18 mouse cellular contexts compared by ENCODE assay signal in the genomic region with DNA sequence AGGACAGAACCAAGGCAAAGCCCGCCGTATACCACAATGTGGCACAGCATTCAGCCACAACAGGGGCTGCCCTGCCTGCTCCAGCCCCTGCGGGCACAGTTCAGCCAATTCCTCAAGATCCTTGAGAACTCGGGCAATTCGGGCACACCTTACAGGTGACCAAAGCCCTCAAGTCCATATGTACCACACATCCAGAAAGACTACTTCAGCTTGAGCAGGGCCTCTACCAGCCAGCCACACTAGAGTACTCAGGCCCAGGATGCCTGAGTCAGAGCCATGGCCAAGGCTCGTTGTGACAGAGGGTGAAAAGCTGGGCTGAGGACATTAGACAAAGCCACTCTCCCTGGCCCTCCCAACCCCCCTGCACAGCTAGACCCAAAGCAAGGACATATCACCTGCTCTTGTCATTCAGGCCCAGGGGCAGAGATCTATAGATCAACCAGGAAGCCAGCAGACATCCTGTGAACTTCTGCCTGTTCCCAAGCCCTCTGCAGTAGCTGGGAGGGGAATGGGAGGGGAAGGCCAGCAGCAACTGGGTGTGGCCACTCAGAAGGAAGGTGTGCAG. TPM values are rescaled to one million over a fixed set of nuclear protein-coding genes. Genes with fewer than 3 reads are reported as not detected.
DNase-seq lines count a peak whose midpoint lies in the region; ATAC-seq and TF ChIP-seq lines count a peak whose summit lies in the region.
"Had no signal": no experiment of that assay in that cellular context is flagged by ENCODE, and none has a peak within 500 bp of the region (broad histone marks: within the 10 kb centered on the region; RNA-seq: fewer than 3 reads in every experiment).

No protein-coding gene starts in this region.

- H3K36me3 ChIP-seq in forebrain, embryonic 10.5 days (replicated peaks) = peaks cover 73% of the 10 kb centered on the region
- H3K36me3 ChIP-seq in forebrain, embryonic 16.5 days (ENCODE audit: control insufficient read depth, insufficient read depth) = no peaks in the 10 kb centered on the region
- H3K36me3 ChIP-seq in lung, postnatal 0 days (ENCODE audit: insufficient read depth, low read length) = no peaks in the 10 kb centered on the region; the same call in 1 of the 2 replicates
- 0 out of 2 replicates have a peak, but pooled peaks cover 5% of the 10 kb centered on the region for H3K36me3 ChIP-seq in intestine, embryonic 15.5 days
- H3K36me3 ChIP-seq in stomach, embryonic 16.5 days (ENCODE audit: control insufficient read depth, insufficient read depth, low read length) = no peaks in the 10 kb centered on the region; the same call in 1 of the 2 replicates

- H3K4me3 ChIP-seq in forebrain, embryonic 10.5 days = no peak overlapping the region
- no peak overlapping the region for H3K4me3 ChIP-seq in forebrain, embryonic 16.5 days (replicated peaks; ENCODE audit: low read length)
- no peak overlapping the region for H3K4me3 ChIP-seq in lung, postnatal 0 days (ENCODE audit: low read depth, low read length)
- no peak overlapping the region for H3K4me3 ChIP-seq in intestine, embryonic 15.5 days (replicated peaks)
- H3K4me3 ChIP-seq in stomach, embryonic 16.5 days (replicated peaks; ENCODE audit: low read length) = no peak overlapping the region
- H3K4me3 ChIP-seq: limb, embryonic 12.5 days; midbrain, embryonic 10.5 days had no signal

- H3K9me3 ChIP-seq in forebrain, embryonic 10.5 days = peaks cover 18% of the 10 kb centered on the region; the same call in 1 of the 2 replicates
- no peaks in the 10 kb centered on the region for H3K9me3 ChIP-seq in forebrain, embryonic 16.5 days (ENCODE audit: control insufficient read depth, low read length)
- H3K9me3 ChIP-seq in lung, postnatal 0 days (ENCODE audit: low read length) = no peaks in the 10 kb centered on the region
- H3K9me3 ChIP-seq in intestine, embryonic 15.5 days = no peaks in the 10 kb centered on the region
- no peaks in the 10 kb centered on the region for H3K9me3 ChIP-seq in stomach, embryonic 16.5 days (replicated peaks; ENCODE audit: control insufficient read depth, low read length)
- H3K9me3 ChIP-seq: limb, embryonic 12.5 days had no signal

- no peak for ATAC-seq in forebrain, embryonic 16.5 days
- ATAC-seq in lung, postnatal 0 days = peak; percentile 79
- ATAC-seq in intestine, embryonic 15.5 days = peak; percentile 53
- no peak for ATAC-seq in stomach, embryonic 16.5 days (ENCODE audit: insufficient read depth, low FRiP score)

- 93% methylated on average over 6 of the region's 6 CpGs for WGBS in forebrain, embryonic 10.5 days
- 92% methylated on average over 6 of the region's 6 CpGs for WGBS in forebrain, embryonic 16.5 days
- 69% methylated on average over 6 of the region's 6 CpGs for WGBS in lung, postnatal 0 days
- WGBS in intestine, embryonic 15.5 days = 93% methylated on average over 6 of the region's 6 CpGs
- WGBS in stomach, embryonic 16.5 days = 85% methylated on average over 6 of the region's 6 CpGs

- H3K4me1 ChIP-seq in forebrain, embryonic 10.5 days = peaks cover 77% of the 10 kb centered on the region
- H3K4me1 ChIP-seq in forebrain, embryonic 16.5 days (replicated peaks; ENCODE audit: control insufficient read depth, insufficient read depth, low read length) = peaks cover 36% of the 10 kb centered on the region
- H3K4me1 ChIP-seq in lung, postnatal 0 days (ENCODE audit: insufficient read depth, low read depth, low read length) = peaks cover 10% of the 10 kb centered on the region; the same call in 1 of the 2 replicates
- peaks cover 40% of the 10 kb centered on the region for H3K4me1 ChIP-seq in intestine, embryonic 15.5 days (replicated peaks)
- H3K4me1 ChIP-seq in stomach, embryonic 16.5 days (ENCODE audit: control insufficient read depth, insufficient read depth, low read length) = peaks cover 60% of the 10 kb centered on the region

- H3K27ac ChIP-seq in forebrain, embryonic 10.5 days = peak overlapping the region; percentile 48
- H3K27ac ChIP-seq in forebrain, embryonic 16.5 days (ENCODE audit: low read length) = no peak overlapping the region
- H3K27ac ChIP-seq in lung, postnatal 0 days (ENCODE audit: low read length) = no peak overlapping the region
- no peak overlapping the region for H3K27ac ChIP-seq in intestine, embryonic 15.5 days
- peak overlapping the region; percentile 70 for H3K27ac ChIP-seq in stomach, embryonic 16.5 days (ENCODE audit: low read length)
- H3K27ac ChIP-seq: hindbrain, embryonic 14.5 days; limb, embryonic 12.5 days; midbrain, embryonic 10.5 days had no signal

- no peaks in the 10 kb centered on the region for H3K27me3 ChIP-seq in forebrain, embryonic 10.5 days (ENCODE audit: poor library complexity, severe bottlenecking)
- no peaks in the 10 kb centered on the region for H3K27me3 ChIP-seq in forebrain, embryonic 16.5 days (replicated peaks; ENCODE audit: control insufficient read depth, insufficient read depth, low read length)
- no peaks in the 10 kb centered on the region for H3K27me3 ChIP-seq in lung, postnatal 0 days (replicated peaks; ENCODE audit: insufficient read depth, low read length)
- no peaks in the 10 kb centered on the region for H3K27me3 ChIP-seq in intestine, embryonic 15.5 days (replicated peaks)
- H3K27me3 ChIP-seq in stomach, embryonic 16.5 days (ENCODE audit: control insufficient read depth, insufficient read depth, low read length) = no peaks in the 10 kb centered on the region
- H3K27me3 ChIP-seq: limb, embryonic 12.5 days had no signal

- no peak overlapping the region for H3K4me2 ChIP-seq in forebrain, embryonic 16.5 days (ENCODE audit: low read length)
- no peak overlapping the region for H3K4me2 ChIP-seq in lung, postnatal 0 days (replicated peaks; ENCODE audit: low read depth, low read length)
- no peak overlapping the region for H3K4me2 ChIP-seq in intestine, embryonic 15.5 days (replicated peaks)
- H3K4me2 ChIP-seq in stomach, embryonic 16.5 days (ENCODE audit: low read depth, low read length) = peak overlapping the region; percentile 25; the same call in 1 of the 2 replicates
- H3K4me2 ChIP-seq: hindbrain, embryonic 14.5 days; limb, embryonic 12.5 days had no signal

- TF ChIP-seq CTCF in lung, postnatal 0 days (IDR thresholded peaks at IDR 0.05) = no peak

- DNase-seq in forebrain, embryonic 10.5 days (ENCODE audit: extremely low spot score, low spot score) = no peak
- DNase-seq in lung, postnatal 0 days (ENCODE audit: low spot score) = peak; percentile 62
- DNase-seq in lung, postnatal 10 days = no peak
- no peak for DNase-seq in right cerebral cortex, postnatal 10 days (ENCODE audit: low spot score in 2 of 2)
- DNase-seq in thymus, postnatal 36 days = no peak
- DNase-seq: adrenal gland, postnatal 36 days; cerebellum, adult 9-11 months; embryo, embryonic 11 days; gastrocnemius, postnatal 36 days; kidney, adult 8-10 months; lung, postnatal 14 days; spleen, adult 18-20 months had no signal

- H3K9ac ChIP-seq in forebrain, embryonic 16.5 days (replicated peaks; ENCODE audit: low read depth, low read length) = no peak overlapping the region
- no peak overlapping the region for H3K9ac ChIP-seq in lung, postnatal 0 days (replicated peaks; ENCODE audit: low read depth)
- no peak overlapping the region; the same call in 1 of the 2 replicates for H3K9ac ChIP-seq in intestine, embryonic 15.5 days
- H3K9ac ChIP-seq in stomach, embryonic 16.5 days (ENCODE audit: low read length) = no peak overlapping the region
- H3K9ac ChIP-seq: hindbrain, embryonic 14.5 days; limb, embryonic 12.5 days had no signal

- no peak for TF ChIP-seq EP300 in lung, postnatal 0 days (IDR thresholded peaks at IDR 0.05)

RNA-seq across cellular contexts. Expression of a gene that starts 13.8 kb away (rescaled TPM):
- polyA plus RNA-seq in forebrain, embryonic 10.5 days (2016; fragmentation: Nextera tagmentation; extraction: Ambion mirVana) = 5.7 and 6.1 TPM in 2 replicates
- polyA plus RNA-seq in forebrain, embryonic 16.5 days (2015; fragmentation: Nextera tagmentation; extraction: Ambion mirVana) = 5.4 and 6.0 TPM in 2 replicates
- 6.9 and 7.2 TPM in 2 replicates for polyA plus RNA-seq in lung, postnatal 0 days (2015; fragmentation: Nextera tagmentation; extraction: Ambion mirVana)
- polyA plus RNA-seq in intestine, embryonic 15.5 days (2015; fragmentation: Nextera tagmentation; extraction: Ambion mirVana) = 6.1 and 7.2 TPM in 2 replicates
- polyA plus RNA-seq in stomach, embryonic 16.5 days (2015; fragmentation: Nextera tagmentation; extraction: Ambion mirVana) = 3.3 and 3.4 TPM in 2 replicates

Comparison
In these comparisons a context has a peak if more than half of its experiments do, and no peak if none do; other contexts are left out.
1. H3K27ac ChIP-seq: peak in forebrain, embryonic 10.5 days (single experiment) and stomach, embryonic 16.5 days (single experiment); none in forebrain, embryonic 16.5 days (single experiment), lung, postnatal 0 days (single experiment) and intestine, embryonic 15.5 days (single experiment).
2. ATAC-seq: peak in lung, postnatal 0 days (single experiment) and intestine, embryonic 15.5 days (single experiment); none in forebrain, embryonic 16.5 days (single experiment) and stomach, embryonic 16.5 days (single experiment).